Mouse (Mus musculus): ENCODE results near the gene Eno1. TPM values are rescaled to one million over a fixed set of nuclear protein-coding genes. Genes with fewer than 3 reads are reported as not detected.

The Eno1 gene
- total and polyA plus RNA-seq, 3 experiments, result 705 to 1,939 (median 864) TPM

- no peak for ATAC-seq (ENCODE audit: extremely low read depth, insufficient number of reproducible peaks, low FRiP score, poor library complexity, severe bottlenecking)
- no peaks in the 10 kb centered on the region for H3K9me3 ChIP-seq (replicated peaks)
- DNase-seq (ENCODE audit: low spot score), result no peak
- peaks cover 87% of the 10 kb centered on the region for H3K27me3 ChIP-seq (ENCODE audit: insufficient read depth, low read length)
- no peak for TF ChIP-seq GATA2 (IDR thresholded peaks at IDR 0.05; ENCODE audit: borderline replicate concordance, low read depth, low read length)
- no peak for TF ChIP-seq CTCF (IDR thresholded peaks at IDR 0.05; ENCODE audit: low read depth, low read length)
- no peak for TF ChIP-seq TAL1 (conservative IDR thresholded peaks at IDR 0.05; ENCODE audit: low read depth, low read length)
- no peak for TF ChIP-seq GATA1 (IDR thresholded peaks at IDR 0.05; ENCODE audit: borderline replicate concordance, low read length)
- TF ChIP-seq POLR2AphosphoS5 (IDR thresholded peaks at IDR 0.05; ENCODE audit: insufficient replicate concordance, low read depth, low read length), result no peak
- no peak overlapping the region for H3K4me3 ChIP-seq (ENCODE audit: low read depth, low read length)
- H3K4me1 ChIP-seq (ENCODE audit: insufficient read depth, low read depth, low read length), result peaks cover 9% of the 10 kb centered on the region; the same call in 1 of the 2 replicates
- no peaks in the 10 kb centered on the region for H3K36me3 ChIP-seq (replicated peaks)
Measured at GRCm38 (mm10) chr4:150202702-150203101, 33.8 kb upstream of the Eno1 start.

DNA sequence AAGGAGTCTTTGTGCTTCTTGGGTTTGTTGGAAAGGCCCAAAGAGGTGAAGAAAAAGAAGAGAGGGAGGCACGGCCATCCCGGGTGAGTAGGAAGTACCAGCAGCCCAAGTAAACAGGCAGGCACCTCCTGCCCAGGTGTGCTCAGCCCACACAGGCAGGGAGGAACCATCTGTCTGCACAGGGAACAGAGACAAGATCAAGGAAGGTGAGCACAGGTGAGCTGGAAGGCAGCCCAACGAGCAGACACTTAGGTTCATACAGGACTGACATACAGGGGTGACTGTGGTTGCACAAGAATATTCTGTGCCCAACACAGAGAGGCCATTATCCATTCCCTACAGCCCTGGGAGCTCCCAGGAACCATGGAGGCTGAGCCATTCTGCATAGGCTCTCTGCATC, 31.6 kb upstream of the Eno1 start:
- Histone ChIP-seq H3K4me3 (ENCODE audit: low read depth, low read length) (no peak overlapping the region), H3K36me3 (replicated peaks) (no peaks in the 10 kb centered on the region)
- TF ChIP-seq GATA2 (IDR thresholded peaks at IDR 0.05; ENCODE audit: borderline replicate concordance, low read depth, low read length), result no peak
- no peak for TF ChIP-seq CTCF (IDR thresholded peaks at IDR 0.05; ENCODE audit: low read depth, low read length)
- TF ChIP-seq TAL1 (conservative IDR thresholded peaks at IDR 0.05; ENCODE audit: low read depth, low read length), result no peak
- TF ChIP-seq POLR2AphosphoS5 (IDR thresholded peaks at IDR 0.05; ENCODE audit: insufficient replicate concordance, low read depth, low read length), result no peak
- TF ChIP-seq GATA1 (IDR thresholded peaks at IDR 0.05; ENCODE audit: borderline replicate concordance, low read length), result no peak

DNA sequence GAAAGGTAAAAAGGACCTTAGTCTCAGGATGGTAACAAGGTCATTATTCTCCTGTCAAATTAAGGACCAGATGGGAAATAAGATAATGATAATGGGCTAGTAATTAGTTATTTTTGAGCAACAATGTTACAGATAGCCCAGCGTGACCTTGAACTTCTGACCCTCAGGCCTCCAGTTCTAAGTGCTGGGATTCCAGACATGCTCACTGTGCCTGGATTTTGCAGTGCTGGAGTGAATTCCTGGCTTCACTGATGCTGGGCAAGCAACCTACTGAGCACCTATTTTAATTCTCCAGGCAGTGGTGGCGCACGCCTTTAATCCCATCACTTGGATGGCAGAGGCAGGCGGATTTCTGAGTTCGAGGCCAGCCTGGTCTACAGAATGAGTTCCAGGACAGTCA, 26.8 kb upstream of the Eno1 start:
- no peak overlapping the region for H3K4me3 ChIP-seq (ENCODE audit: low read depth, low read length)
- TF ChIP-seq TAL1 (conservative IDR thresholded peaks at IDR 0.05; ENCODE audit: low read depth, low read length), result no peak
- TF ChIP-seq CTCF (IDR thresholded peaks at IDR 0.05; ENCODE audit: low read depth, low read length), result no peak
- no peak for TF ChIP-seq POLR2AphosphoS5 (IDR thresholded peaks at IDR 0.05; ENCODE audit: insufficient replicate concordance, low read depth, low read length)
- TF ChIP-seq GATA2 (IDR thresholded peaks at IDR 0.05; ENCODE audit: borderline replicate concordance, low read depth, low read length), result no peak
- TF ChIP-seq GATA1 (IDR thresholded peaks at IDR 0.05; ENCODE audit: borderline replicate concordance, low read length), result no peak
- ATAC-seq (ENCODE audit: extremely low read depth, insufficient number of reproducible peaks, low FRiP score, poor library complexity, severe bottlenecking), result no peak
- peaks cover 27% of the 10 kb centered on the region for H3K4me1 ChIP-seq (ENCODE audit: insufficient read depth, low read depth, low read length)
- peaks cover 31% of the 10 kb centered on the region for H3K27me3 ChIP-seq (ENCODE audit: insufficient read depth, low read length)
- H3K9me3 ChIP-seq (replicated peaks), result no peaks in the 10 kb centered on the region
- no peaks in the 10 kb centered on the region for H3K36me3 ChIP-seq (replicated peaks)
- no peak for DNase-seq (ENCODE audit: low spot score)

More for the DNA sequence above, 31.6 kb upstream of the Eno1 start:
- no peak for ATAC-seq (ENCODE audit: extremely low read depth, insufficient number of reproducible peaks, low FRiP score, poor library complexity, severe bottlenecking)
- no peak for DNase-seq (ENCODE audit: low spot score)
- H3K9me3 ChIP-seq (replicated peaks), result no peaks in the 10 kb centered on the region
- peaks cover 9% of the 10 kb centered on the region; the same call in 1 of the 2 replicates for H3K4me1 ChIP-seq (ENCODE audit: insufficient read depth, low read depth, low read length)
- peaks cover 75% of the 10 kb centered on the region for H3K27me3 ChIP-seq (ENCODE audit: insufficient read depth, low read length)

- H3K27me3 ChIP-seq (ENCODE audit: insufficient read depth, low read length), result peaks cover 25% of the 10 kb centered on the region
- DNase-seq (ENCODE audit: low spot score), result no peak
- no peak overlapping the region for H3K4me3 ChIP-seq (ENCODE audit: low read depth, low read length)
- H3K9me3 ChIP-seq (replicated peaks), result no peaks in the 10 kb centered on the region
- TF ChIP-seq TAL1 (conservative IDR thresholded peaks at IDR 0.05; ENCODE audit: low read depth, low read length) (no peak), GATA1 (IDR thresholded peaks at IDR 0.05; ENCODE audit: borderline replicate concordance, low read length) (no peak), GATA2 (IDR thresholded peaks at IDR 0.05; ENCODE audit: borderline replicate concordance, low read depth, low read length) (no peak), POLR2AphosphoS5 (IDR thresholded peaks at IDR 0.05; ENCODE audit: insufficient replicate concordance, low read depth, low read length) (no peak), CTCF (IDR thresholded peaks at IDR 0.05; ENCODE audit: low read depth, low read length) (no peak)
- peaks cover 27% of the 10 kb centered on the region for H3K4me1 ChIP-seq (ENCODE audit: insufficient read depth, low read depth, low read length)
- no peaks in the 10 kb centered on the region for H3K36me3 ChIP-seq (replicated peaks)
- no peak for ATAC-seq (ENCODE audit: extremely low read depth, insufficient number of reproducible peaks, low FRiP score, poor library complexity, severe bottlenecking)
Measured at GRCm38 (mm10) chr4:150210306-150210705, 26.2 kb upstream of the Eno1 start.

DNA sequence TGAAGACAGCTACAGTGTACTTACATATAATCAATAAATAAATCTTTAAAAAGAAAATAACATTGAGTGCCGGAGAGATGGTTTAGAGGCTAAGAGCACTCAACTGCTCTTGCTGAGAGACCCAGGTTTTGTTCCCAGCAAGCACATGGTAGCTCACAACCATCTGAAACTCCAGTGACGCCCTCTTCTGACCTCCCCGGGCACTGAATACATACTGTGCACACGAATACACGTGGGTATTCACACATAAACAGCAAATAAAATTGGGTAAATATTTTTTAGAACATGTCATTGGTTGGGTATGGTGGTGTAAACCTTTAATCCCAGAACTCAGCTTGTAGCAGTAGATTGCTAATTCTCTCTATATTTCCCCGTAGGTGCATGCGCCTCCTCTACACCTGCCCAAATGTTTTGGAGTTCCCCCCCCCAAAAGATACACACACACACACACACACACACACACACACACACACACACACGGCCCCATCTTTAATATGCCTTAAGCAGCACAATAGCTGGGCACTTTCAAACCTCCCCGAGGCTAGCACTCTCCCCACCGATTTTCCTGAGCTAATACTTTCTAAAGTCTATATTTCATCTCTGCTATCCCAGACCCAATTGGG, 24.5 kb upstream of the Eno1 start:
- Histone ChIP-seq H3K4me3 (ENCODE audit: low read depth, low read length) (no peak overlapping the region; the same call in 1 of the 2 replicates), H3K36me3 (replicated peaks) (no peaks in the 10 kb centered on the region), H3K9me3 (replicated peaks) (no peaks in the 10 kb centered on the region), H3K4me1 (ENCODE audit: insufficient read depth, low read depth, low read length) (peaks cover 36% of the 10 kb centered on the region), H3K27me3 (ENCODE audit: insufficient read depth, low read length) (peaks cover 10% of the 10 kb centered on the region)
- no peak for TF ChIP-seq POLR2AphosphoS5 (IDR thresholded peaks at IDR 0.05; ENCODE audit: insufficient replicate concordance, low read depth, low read length)
- TF ChIP-seq TAL1 (conservative IDR thresholded peaks at IDR 0.05; ENCODE audit: low read depth, low read length), result no peak
- TF ChIP-seq CTCF (IDR thresholded peaks at IDR 0.05; ENCODE audit: low read depth, low read length), result no peak
- TF ChIP-seq GATA1 (IDR thresholded peaks at IDR 0.05; ENCODE audit: borderline replicate concordance, low read length), result no peak
- TF ChIP-seq GATA2 (IDR thresholded peaks at IDR 0.05; ENCODE audit: borderline replicate concordance, low read depth, low read length), result no peak
- ATAC-seq (ENCODE audit: extremely low read depth, insufficient number of reproducible peaks, low FRiP score, poor library complexity, severe bottlenecking) (no peak), DNase-seq (ENCODE audit: low spot score) (no peak)

GRCm38 (mm10) chr4:150212553-150212971, 24.0 kb upstream of the Eno1 start:
- Histone ChIP-seq H3K27me3 (ENCODE audit: insufficient read depth, low read length) (peaks cover 5% of the 10 kb centered on the region; the same call in 1 of the 2 replicates), H3K4me3 (ENCODE audit: low read depth, low read length) (peak overlapping the region; percentile 52; the same call in 1 of the 2 replicates), H3K36me3 (replicated peaks) (no peaks in the 10 kb centered on the region), H3K4me1 (ENCODE audit: insufficient read depth, low read depth, low read length) (peaks cover 41% of the 10 kb centered on the region), H3K9me3 (replicated peaks) (no peaks in the 10 kb centered on the region)
- DNase-seq (ENCODE audit: low spot score), result peak; percentile 69
- peak; percentile 92 for ATAC-seq (ENCODE audit: extremely low read depth, insufficient number of reproducible peaks, low FRiP score, poor library complexity, severe bottlenecking)
- TF ChIP-seq GATA1 (IDR thresholded peaks at IDR 0.05; ENCODE audit: borderline replicate concordance, low read length) (no peak), POLR2AphosphoS5 (IDR thresholded peaks at IDR 0.05; ENCODE audit: insufficient replicate concordance, low read depth, low read length) (no peak), CTCF (IDR thresholded peaks at IDR 0.05; ENCODE audit: low read depth, low read length) (no peak), TAL1 (conservative IDR thresholded peaks at IDR 0.05; ENCODE audit: low read depth, low read length) (no peak), GATA2 (IDR thresholded peaks at IDR 0.05; ENCODE audit: borderline replicate concordance, low read depth, low read length) (no peak)

Measured in G1E (cell line).